Mouse (Mus musculus) MEL (cell line): Measurements from ENCODE around the gene Fcgr3.
"Not testable (repeated sequence)": the region's sequence is repeated elsewhere in the genome, so short reads cannot be mapped to it uniquely, and the experiment has no call there.

Source experiments
- CTCF ChIP-seq, 3 experiments: IDR thresholded peaks in 2 of 3; conservative IDR thresholded peaks in 1 of 3; 2 replicates each; pipeline ENCODE4 v1.5.1; 2011 to 2012; ENCODE audit warnings: low read length in 3 of 3, low read depth in 2 of 3, mild to moderate bottlenecking in 2 of 3, improper control_type of control experiment in 1 of 3, inconsistent platforms in 1 of 3, mixed read lengths in 1 of 3, moderate library complexity in 1 of 3; ENCODE audit not compliant: control insufficient read depth in 1 of 3, insufficient read depth in 1 of 3, poor library complexity in 1 of 3, severe bottlenecking in 1 of 3
- ELF1 ChIP-seq: IDR thresholded peaks from 2 replicates; pipeline ENCODE4 v1.6.1; 2014; ENCODE audit warnings: low read depth, mild to moderate bottlenecking, inconsistent platforms, low read length, improper control_type of control experiment, moderate library complexity
- GATA1 ChIP-seq: IDR thresholded peaks from 2 replicates; pipeline ENCODE4 v1.6.1; 2011; ENCODE audit warnings: low read depth, low read length, improper control_type of control experiment
- MXI1 ChIP-seq: IDR thresholded peaks from 2 replicates; pipeline ENCODE4 v1.6.1; 2011; ENCODE audit warnings: mild to moderate bottlenecking, low read depth, low read length, improper control_type of control experiment
- POLR2AphosphoS5 ChIP-seq: IDR thresholded peaks from 2 replicates; pipeline ENCODE4 v1.6.1; 2012; ENCODE audit warnings: low read depth, borderline replicate concordance, mild to moderate bottlenecking, inconsistent platforms, low read length, moderate library complexity, mixed read lengths
- UBTF ChIP-seq: IDR thresholded peaks from 2 replicates; pipeline ENCODE4 v1.6.1; 2012; ENCODE audit warnings: low read depth, mild to moderate bottlenecking, inconsistent platforms, low read length, improper control_type of control experiment, moderate library complexity, borderline replicate concordance; ENCODE audit not compliant: insufficient read depth
- USF1 ChIP-seq: IDR thresholded peaks from 2 replicates; pipeline ENCODE4 v1.6.1; 2014; ENCODE audit warnings: low read depth, mild to moderate bottlenecking, inconsistent platforms, low read length, improper control_type of control experiment, moderate library complexity
- ZC3H11A ChIP-seq: IDR thresholded peaks from 2 replicates; pipeline ENCODE4 v1.6.1; 2012; ENCODE audit warnings: low read depth, mild to moderate bottlenecking, inconsistent platforms, low read length, improper control_type of control experiment

DNA sequence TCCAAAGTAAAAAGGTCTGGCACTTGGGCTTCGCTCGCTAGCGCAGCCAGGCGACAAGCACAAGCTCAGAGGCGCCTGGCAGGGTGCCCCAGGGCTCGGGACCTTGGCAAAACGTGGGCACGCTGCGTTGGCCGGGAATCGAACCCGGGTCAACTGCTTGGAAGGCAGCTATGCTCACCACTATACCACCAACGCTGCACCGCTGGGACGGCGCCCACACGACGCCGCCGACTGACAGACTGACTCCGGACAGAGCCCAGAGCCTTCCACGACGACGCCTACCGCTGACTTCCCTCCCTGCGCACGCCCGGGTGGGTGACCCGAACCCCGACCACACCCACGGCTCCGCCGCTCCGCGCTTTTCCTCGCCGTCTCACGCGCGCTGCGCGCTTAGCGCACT lies 15.1 kb upstream of the Fcgr3 start:
- not testable (repeated sequence) for TF ChIP-seq ZC3H11A; ELF1; MXI1; UBTF; CTCF (IDR thresholded peaks at IDR 0.05 in 2 of 3, conservative IDR thresholded peaks at IDR 0.05 in 1 of 3; ENCODE audit: control insufficient read depth in 1 of 3, insufficient read depth in 1 of 3, low read depth in 2 of 3, low read length in 3 of 3, poor library complexity in 1 of 3, severe bottlenecking in 1 of 3); GATA1; POLR2AphosphoS5; USF1
